Mouse (Mus musculus) left cerebral cortex, postnatal 25 days (tissue): ENCODE results near the gene Bend6. TPM values are rescaled to one million over a fixed set of nuclear protein-coding genes. Genes with fewer than 3 reads are reported as not detected.

ENCODE experiments used
- DNase-seq, 2 experiments: peaks; one replicate each; pipeline ENCODE4 v3.0.0; 2022; ENCODE audit warnings: low spot score in 2 of 2, mixed read lengths in 1 of 2
- intact Hi-C: fragments of 180-260 bp; cut with DNase I; formaldehyde crosslinking; loops from one replicate; pipeline ENCODE4 v1.15.1; 2025
- total RNA-seq, 2 experiments: library from RNA; stranded (reverse); gene quantifications; 2 replicates each; pipeline ENCODE4 v1.2.3; 2021

Gene Bend6
- total RNA-seq, 2 experiments from 2014 or later, result 123 to 127 TPM

- DNase-seq, result no peak
- intact Hi-C loops, result no loop called here
These were observed 4.0 kb upstream of the Bend6 start for GRCm38 (mm10) chr1:33911589-33911988.

GRCm38 (mm10) chr1:33908191-33908962, 761 bp upstream of the Bend6 start, which contains the start of gene Dst:
Gene Dst (plus strand): TSS chr1:33908225.
- intact Hi-C loops, result loop anchor here (5.0 kb wide), 1 partner anchor 39 kb away; no protein-coding TSS in a partner anchor
- no peak for DNase-seq

- peak; percentile 36 to 39 for DNase-seq
These were observed 689 bp downstream of the Bend6 start for GRCm38 (mm10) chr1:33906927-33907326.

GRCm38 (mm10) chr1:33906216-33906615, 1.4 kb downstream of the Bend6 start:
- no peak for DNase-seq
- intact Hi-C loops, result loop anchor here (5.0 kb wide), 1 partner anchor 41 kb away; no protein-coding TSS in a partner anchor

More at GRCm38 (mm10) chr1:33906927-33907326, 689 bp downstream of the Bend6 start:
- intact Hi-C loops, result loop anchor here (1.0 to 5.0 kb wide), 2 partner anchors 40 to 59 kb away; no protein-coding TSS in a partner anchor

GRCm38 (mm10) chr1:33903587-33903986, 4.0 kb downstream of the Bend6 start:
- intact Hi-C loops, result no loop called here
- DNase-seq, result no peak

- peak in 1 of 2 experiments; percentile 73 for DNase-seq
- intact Hi-C loops, result no loop called here
These were observed 7.4 kb downstream of the Bend6 start for GRCm38 (mm10) chr1:33900175-33900574.

- no peak for DNase-seq
- intact Hi-C loops, result no loop called here
These were observed 9.2 kb downstream of the Bend6 start for GRCm38 (mm10) chr1:33898373-33898772.

- DNase-seq, result no peak
- intact Hi-C loops, result no loop called here
These were observed 10.2 kb downstream of the Bend6 start for GRCm38 (mm10) chr1:33897426-33897825.

GRCm38 (mm10) chr1:33896666-33897065, 10.9 kb downstream of the Bend6 start:
- intact Hi-C loops, result no loop called here
- DNase-seq, result no peak

- intact Hi-C loops, result no loop called here
- no peak for DNase-seq
These were observed 11.5 kb downstream of the Bend6 start for GRCm38 (mm10) chr1:33896116-33896515.

GRCm38 (mm10) chr1:33892784-33893183, 14.8 kb downstream of the Bend6 start:
- intact Hi-C loops, result loop anchor here (2.0 kb wide), 1 partner anchor 72 kb away; no protein-coding TSS in a partner anchor

GRCm38 (mm10) chr1:33883102-33883839, 24.3 kb downstream of the Bend6 start:
- DNase-seq, result peak; percentile 44 to 71
- intact Hi-C loops, result loop anchor here (5.0 kb wide), 1 partner anchor 126 kb away; the partner anchor contains the start of gene Bag2

More at GRCm38 (mm10) chr1:33892784-33893183, 14.8 kb downstream of the Bend6 start:
- DNase-seq, result peak; percentile 43 to 61

- intact Hi-C loops, result loop anchor here (10.0 kb wide), 1 partner anchor 203 kb away; no protein-coding TSS in a partner anchor
- DNase-seq, result no peak
These were observed 29.4 kb downstream of the Bend6 start for GRCm38 (mm10) chr1:33878170-33878569.

GRCm38 (mm10) chr1:33876416-33876815, 31.2 kb downstream of the Bend6 start:
- intact Hi-C loops, result loop anchor here (10.0 kb wide), 1 partner anchor 202 kb away; no protein-coding TSS in a partner anchor
- DNase-seq, result no peak

GRCm38 (mm10) chr1:33875691-33876090, 31.9 kb downstream of the Bend6 start:
- DNase-seq, result no peak

GRCm38 (mm10) chr1:33873561-33873960, 34.1 kb downstream of the Bend6 start:
- no peak for DNase-seq
- intact Hi-C loops, result loop anchor here (10.0 kb wide), 1 partner anchor 199 kb away; no protein-coding TSS in a partner anchor

More at GRCm38 (mm10) chr1:33875691-33876090, 31.9 kb downstream of the Bend6 start:
- intact Hi-C loops, result loop anchor here (10.0 kb wide), 1 partner anchor 201 kb away; no protein-coding TSS in a partner anchor

- peak in 1 of 2 experiments; percentile 30 for DNase-seq
- intact Hi-C loops, result no loop called here
These were observed 38.2 kb downstream of the Bend6 start for GRCm38 (mm10) chr1:33869437-33869836.

GRCm38 (mm10) chr1:33869031-33869430, 38.6 kb downstream of the Bend6 start:
- intact Hi-C loops, result no loop called here
- no peak for DNase-seq

- intact Hi-C loops, result no loop called here
- DNase-seq, result no peak
These were observed 60.8 kb downstream of the Bend6 start for GRCm38 (mm10) chr1:33846807-33847206.

- DNase-seq, result no peak
- intact Hi-C loops, result no loop called here
These were observed 63.8 kb downstream of the Bend6 start for GRCm38 (mm10) chr1:33843823-33844222.
